Mouse (Mus musculus) kidney, adult 2 months (tissue): ENCODE measurements around the gene Dcp1b. TPM values are rescaled to one million over a fixed set of nuclear protein-coding genes. Genes with fewer than 3 reads are reported as not detected.
A peak's percentile ranks its signal among the peaks of the same experiment; 100 is the strongest.

ENCODE experiments used
- DNase-seq: peaks from one replicate; pipeline ENCODE4 v3.0.0; 2021
- H3K27ac ChIP-seq: fragments of 200-500 bp; 2 replicates; pipeline ENCODE4 v1.5.1; 2012; ENCODE audit warnings: low read depth, low read length, control low read depth, inconsistent platforms; ENCODE audit not compliant: insufficient read depth
- H3K27me3 ChIP-seq: fragments of 200-500 bp; replicated peaks from 2 replicates; pipeline ENCODE4 v1.6.1; 2012; ENCODE audit warnings: mild to moderate bottlenecking, moderate library complexity, low read length, inconsistent platforms; ENCODE audit not compliant: control insufficient read depth, insufficient read depth
- H3K36me3 ChIP-seq: fragments of 200-500 bp; 2 replicates; pipeline ENCODE4 v1.6.1; 2012; ENCODE audit warnings: mild to moderate bottlenecking, moderate library complexity, low read length, inconsistent platforms; ENCODE audit not compliant: control insufficient read depth, insufficient read depth
- H3K4me1 ChIP-seq: fragments of 200-500 bp; 2 replicates; pipeline ENCODE4 v1.6.1; 2011; ENCODE audit warnings: low read length; ENCODE audit not compliant: control insufficient read depth, insufficient read depth
- H3K4me3 ChIP-seq: fragments of 200-500 bp; 2 replicates; pipeline ENCODE4 v1.5.1; 2011; ENCODE audit warnings: mild to moderate bottlenecking, low read depth, low read length, control low read depth; ENCODE audit not compliant: insufficient read depth
- CTCF ChIP-seq: fragments of 200-500 bp; conservative IDR thresholded peaks from 2 replicates; pipeline ENCODE4 v1.5.1; 2011; ENCODE audit warnings: low read depth, mild to moderate bottlenecking, control low read depth, low read length, moderate library complexity, mixed read lengths; ENCODE audit not compliant: insufficient read depth, insufficient read length
- POLR2A ChIP-seq: fragments of 200-500 bp; IDR thresholded peaks from one replicate; pipeline ENCODE4 v1.6.1; 2011; ENCODE audit warnings: low read depth, low read length, control low read depth
- WGBS: fragments of 180-500 bp; shearing (Covaris S2); methylation state at CpG from one replicate; pipeline ENCODE4 v1.1.7; 2018; 5-methylcytosine and 5-hydroxymethylcytosine counted together
- polyA plus RNA-seq: library from polyadenylated mRNA; depleted of rRNA; stranded (reverse); fragments of >200 nt; gene quantifications from 2 replicates; pipeline ENCODE4 v1.2.3, GENCODE M21; 2012

Dcp1b gene
- polyA plus RNA-seq, 1 experiment: 13.0 TPM

- TF ChIP-seq CTCF (no peak), POLR2A (no peak)
- DNase-seq: no peak
- H3K27ac ChIP-seq: no peak overlapping the region
- WGBS: 96% methylated on average over 2 of the region's 2 CpGs
- H3K4me3 ChIP-seq: no peak overlapping the region
- no peaks in the 10 kb centered on the region; the same call in 1 of the 2 replicates for H3K4me1 ChIP-seq
- H3K36me3 ChIP-seq: no peaks in the 10 kb centered on the region
- no peaks in the 10 kb centered on the region for H3K27me3 ChIP-seq
Measured at GRCm38 (mm10) chr6:119180188-119180587, 5.1 kb downstream of the Dcp1b start.

- H3K27me3 ChIP-seq: no peaks in the 10 kb centered on the region
- no peaks in the 10 kb centered on the region for H3K36me3 ChIP-seq
- 90% methylated on average over 9 of the region's 9 CpGs for WGBS
- H3K27ac ChIP-seq: no peak overlapping the region
- DNase-seq: no peak
- H3K4me3 ChIP-seq: no peak overlapping the region
- no peaks in the 10 kb centered on the region for H3K4me1 ChIP-seq
- TF ChIP-seq POLR2A (no peak), CTCF (no peak)
Measured at GRCm38 (mm10) chr6:119182211-119182610, 7.2 kb downstream of the Dcp1b start.

GRCm38 (mm10) chr6:119183781-119184180 lies 8.7 kb downstream of the Dcp1b start:
- Histone ChIP-seq H3K4me3 (no peak overlapping the region), H3K27me3 (no peaks in the 10 kb centered on the region), H3K27ac (no peak overlapping the region), H3K36me3 (no peaks in the 10 kb centered on the region; the same call in 1 of the 2 replicates), H3K4me1 (no peaks in the 10 kb centered on the region)
- TF ChIP-seq POLR2A (no peak), CTCF (no peak)
- DNase-seq: no peak
- WGBS: 82% methylated on average over 3 of the region's 3 CpGs

- Histone ChIP-seq H3K36me3 (no peaks in the 10 kb centered on the region; the same call in 1 of the 2 replicates), H3K27ac (no peak overlapping the region), H3K4me1 (no peaks in the 10 kb centered on the region), H3K4me3 (no peak overlapping the region), H3K27me3 (no peaks in the 10 kb centered on the region)
- TF ChIP-seq CTCF (peak; percentile 29; the same call in 1 of the 2 replicates), POLR2A (no peak)
- no peak for DNase-seq
- WGBS: 73% methylated on average over 8 of the region's 8 CpGs
Measured at GRCm38 (mm10) chr6:119186658-119187057, 11.6 kb downstream of the Dcp1b start.

GRCm38 (mm10) chr6:119187631-119188030 lies 12.6 kb downstream of the Dcp1b start:
- 41% methylated on average over 6 of the region's 6 CpGs for WGBS
- no peak overlapping the region for H3K4me3 ChIP-seq
- no peaks in the 10 kb centered on the region; the same call in 1 of the 2 replicates for H3K36me3 ChIP-seq
- TF ChIP-seq POLR2A (no peak), CTCF (no peak)
- no peaks in the 10 kb centered on the region for H3K27me3 ChIP-seq
- no peaks in the 10 kb centered on the region for H3K4me1 ChIP-seq
- no peak for DNase-seq
- H3K27ac ChIP-seq: no peak overlapping the region

GRCm38 (mm10) chr6:119191478-119191877 lies 16.4 kb downstream of the Dcp1b start:
- WGBS: 94% methylated on average over 4 of the region's 4 CpGs
- DNase-seq: no peak
- no peaks in the 10 kb centered on the region for H3K4me1 ChIP-seq
- TF ChIP-seq POLR2A: no peak
- TF ChIP-seq CTCF: no peak
- no peak overlapping the region for H3K4me3 ChIP-seq
- no peaks in the 10 kb centered on the region for H3K27me3 ChIP-seq
- no peaks in the 10 kb centered on the region; the same call in none of the 2 replicates for H3K36me3 ChIP-seq
- no peak overlapping the region for H3K27ac ChIP-seq

GRCm38 (mm10) chr6:119193571-119194154 lies 18.6 kb downstream of the Dcp1b start:
- Histone ChIP-seq H3K4me1 (no peaks in the 10 kb centered on the region), H3K4me3 (no peak overlapping the region), H3K36me3 (no peaks in the 10 kb centered on the region; the same call in 1 of the 2 replicates), H3K27me3 (no peaks in the 10 kb centered on the region), H3K27ac (no peak overlapping the region)
- DNase-seq: no peak
- 68% methylated on average over 15 of the region's 15 CpGs for WGBS
- no peak for TF ChIP-seq POLR2A
- no peak for TF ChIP-seq CTCF
